ENCODE assay signal across 8 mouse cellular contexts in the genomic region with DNA sequence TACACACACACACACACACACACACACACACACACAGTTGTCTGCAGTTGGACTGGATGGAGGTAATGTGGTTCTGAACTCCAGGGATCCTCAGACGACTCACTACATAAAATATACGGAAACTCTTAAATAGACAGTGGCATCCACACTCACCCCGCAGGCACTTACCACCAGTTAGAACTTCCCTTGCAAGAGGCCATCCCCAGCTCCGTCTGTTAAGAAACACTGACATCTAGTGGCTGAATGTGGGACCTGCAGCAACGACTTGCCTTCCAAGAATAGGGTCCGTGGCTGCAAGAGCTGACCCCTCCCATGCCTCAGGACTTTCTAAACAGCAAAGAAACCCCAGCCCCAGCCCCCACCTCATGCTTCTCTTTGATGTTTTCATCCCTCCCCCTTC. TPM values are rescaled to one million over a fixed set of nuclear protein-coding genes. Genes with fewer than 3 reads are reported as not detected.
DNase-seq lines count a peak whose midpoint lies in the region; ATAC-seq and TF ChIP-seq lines count a peak whose summit lies in the region.

No protein-coding gene starts in this region.

- WGBS in heart, embryonic 12.5 days = under 1% methylated on average over 6 of the region's 6 CpGs
- 0% methylated on average over 6 of the region's 6 CpGs for WGBS in kidney, embryonic 15.5 days
- 1% methylated on average over 6 of the region's 6 CpGs for WGBS in limb, embryonic 14.5 days
- 0% methylated on average over 6 of the region's 6 CpGs for WGBS in stomach, embryonic 14.5 days

- no peak overlapping the region for H3K27ac ChIP-seq in heart, embryonic 12.5 days (ENCODE audit: poor library complexity, severe bottlenecking)
- H3K27ac ChIP-seq in kidney, embryonic 15.5 days = no peak overlapping the region
- H3K27ac ChIP-seq in limb, embryonic 14.5 days (replicated peaks; ENCODE audit: low read depth, low read length) = no peak overlapping the region
- H3K27ac ChIP-seq in stomach, embryonic 14.5 days (ENCODE audit: low read length) = no peak overlapping the region

- 0 out of 2 replicates have a peak overlapping the region, but pooled peaks have one; percentile 18 for H3K9ac ChIP-seq in heart, embryonic 12.5 days
- no peak overlapping the region for H3K9ac ChIP-seq in kidney, embryonic 15.5 days
- no peak overlapping the region for H3K9ac ChIP-seq in limb, embryonic 14.5 days (ENCODE audit: low read depth, low read length, severe bottlenecking)
- H3K9ac ChIP-seq in stomach, embryonic 14.5 days (replicated peaks; ENCODE audit: low read depth, low read length) = no peak overlapping the region

- peak overlapping the region; percentile 47 for H3K4me2 ChIP-seq in heart, embryonic 12.5 days
- H3K4me2 ChIP-seq in kidney, embryonic 15.5 days = peak overlapping the region; percentile 45; the same call in 1 of the 2 replicates
- peak overlapping the region; percentile 24 for H3K4me2 ChIP-seq in limb, embryonic 14.5 days (replicated peaks; ENCODE audit: low read depth, low read length, severe bottlenecking)
- no peak overlapping the region for H3K4me2 ChIP-seq in stomach, embryonic 14.5 days (replicated peaks; ENCODE audit: low read depth, low read length)

- DNase-seq in brain, adult 2 months (ENCODE audit: low read depth, low spot score) = peak; percentile 94
- peak; percentile 87 for DNase-seq in limb, embryonic 14.5 days (ENCODE audit: low spot score)
- DNase-seq in neural tube, embryonic 10.5 days (ENCODE audit: extremely low spot score, low spot score) = peak; percentile 96

- H3K79me2 ChIP-seq in C2C12 (ENCODE audit: control insufficient read depth, insufficient read depth) = no peaks in the 10 kb centered on the region

- TF ChIP-seq CTCF in C2C12 (IDR thresholded peaks at IDR 0.05; ENCODE audit: control insufficient read depth, insufficient read depth, insufficient read length) = peak; percentile 85

- no peaks in the 10 kb centered on the region for H3K36me3 ChIP-seq in C2C12 (ENCODE audit: control insufficient read depth, insufficient read depth)
- no peaks in the 10 kb centered on the region for H3K36me3 ChIP-seq in heart, embryonic 12.5 days
- H3K36me3 ChIP-seq in kidney, embryonic 15.5 days = no peaks in the 10 kb centered on the region
- H3K36me3 ChIP-seq in limb, embryonic 14.5 days (ENCODE audit: control insufficient read depth, insufficient read depth, low read length) = no peaks in the 10 kb centered on the region
- H3K36me3 ChIP-seq in stomach, embryonic 14.5 days (ENCODE audit: control insufficient read depth, insufficient read depth, low read length) = no peaks in the 10 kb centered on the region

- H3K9me3 ChIP-seq in heart, embryonic 12.5 days (replicated peaks) = no peaks in the 10 kb centered on the region
- no peaks in the 10 kb centered on the region for H3K9me3 ChIP-seq in kidney, embryonic 15.5 days (replicated peaks)
- H3K9me3 ChIP-seq in limb, embryonic 14.5 days (ENCODE audit: control insufficient read depth, low read length) = no peaks in the 10 kb centered on the region
- H3K9me3 ChIP-seq in stomach, embryonic 14.5 days (ENCODE audit: control insufficient read depth, low read depth, low read length) = no peaks in the 10 kb centered on the region

- peaks cover 37% of the 10 kb centered on the region for H3K27me3 ChIP-seq in C2C12 (ENCODE audit: control insufficient read depth, insufficient read depth, insufficient read length)
- peaks cover 44% of the 10 kb centered on the region for H3K27me3 ChIP-seq in heart, embryonic 12.5 days (replicated peaks)
- H3K27me3 ChIP-seq in kidney, embryonic 15.5 days = peaks cover 36% of the 10 kb centered on the region
- H3K27me3 ChIP-seq in limb, embryonic 14.5 days (ENCODE audit: control insufficient read depth, insufficient read depth, low read length) = peaks cover 4% of the 10 kb centered on the region; the same call in 1 of the 2 replicates
- H3K27me3 ChIP-seq in stomach, embryonic 14.5 days (ENCODE audit: control insufficient read depth, insufficient read depth, low read length) = 0 out of 2 replicates have a peak, but pooled peaks cover 2% of the 10 kb centered on the region

- H3K79me3 ChIP-seq in C2C12 (ENCODE audit: low read depth) = no peaks in the 10 kb centered on the region

- H3ac ChIP-seq in C2C12 (ENCODE audit: control insufficient read depth, insufficient read length, low read depth) = no peak overlapping the region

- TF ChIP-seq POLR2A in limb, embryonic 14.5 days (IDR thresholded peaks at IDR 0.05; ENCODE audit: borderline replicate concordance, extremely low read depth, insufficient read depth, insufficient read length) = no peak

- no peak overlapping the region for H3K4me3 ChIP-seq in C2C12 (ENCODE audit: insufficient read depth, poor library complexity, severe bottlenecking)
- no peak overlapping the region for H3K4me3 ChIP-seq in heart, embryonic 12.5 days
- H3K4me3 ChIP-seq in kidney, embryonic 15.5 days (replicated peaks) = no peak overlapping the region
- H3K4me3 ChIP-seq in limb, embryonic 14.5 days (replicated peaks; ENCODE audit: low read length) = no peak overlapping the region
- no peak overlapping the region for H3K4me3 ChIP-seq in stomach, embryonic 14.5 days (ENCODE audit: low read depth, low read length)

- ATAC-seq in erythroblast, adult 5-6 weeks (replicated peaks; ENCODE audit: low FRiP score, poor library complexity, severe bottlenecking) = peak; percentile 73
- peak; percentile 53 for ATAC-seq in heart, embryonic 12.5 days (ENCODE audit: insufficient number of reproducible peaks, low FRiP score)
- peak; percentile 72; the same call in 1 of the 2 replicates for ATAC-seq in kidney, embryonic 15.5 days (replicated peaks; ENCODE audit: low FRiP score)
- peak; percentile 67; the same call in 1 of the 2 replicates for ATAC-seq in limb, embryonic 14.5 days (ENCODE audit: low FRiP score, low read depth)
- 0 out of 2 replicates have a peak, but pooled peaks have one; percentile 46 for ATAC-seq in stomach, embryonic 14.5 days (ENCODE audit: insufficient number of reproducible peaks, insufficient read depth, low FRiP score, low read depth)

- H3K4me1 ChIP-seq in heart, embryonic 12.5 days (replicated peaks) = peaks cover 22% of the 10 kb centered on the region
- H3K4me1 ChIP-seq in kidney, embryonic 15.5 days = peaks cover 23% of the 10 kb centered on the region
- H3K4me1 ChIP-seq in limb, embryonic 14.5 days (ENCODE audit: control insufficient read depth, insufficient read depth, low read length) = peaks cover 10% of the 10 kb centered on the region; the same call in 1 of the 2 replicates
- H3K4me1 ChIP-seq in stomach, embryonic 14.5 days (ENCODE audit: control insufficient read depth, insufficient read depth, low read length) = peaks cover 10% of the 10 kb centered on the region

TF ChIP-seq in C2C12, 6 proteins besides CTCF, POLR2A, EP300 and RAD21:
- TF ChIP-seq MYOG (IDR thresholded peaks at IDR 0.05; ENCODE audit: control insufficient read depth, extremely low read depth, insufficient read length) = no peak
- no peak for TF ChIP-seq MAX (IDR thresholded peaks at IDR 0.05)
- no peak for TF ChIP-seq USF1 (IDR thresholded peaks at IDR 0.05; ENCODE audit: low read depth)
- TF ChIP-seq MYOD1 (IDR thresholded peaks at IDR 0.05; ENCODE audit: control insufficient read depth, insufficient read length, low read depth) = no peak
- no peak for TF ChIP-seq CEBPB (IDR thresholded peaks at IDR 0.05; ENCODE audit: low read depth)
- TF ChIP-seq FOSL1 (IDR thresholded peaks at IDR 0.05; ENCODE audit: insufficient read depth, low read length, poor library complexity, severe bottlenecking) = no peak

RNA-seq across cellular contexts. Expression of a gene that starts 32.0 kb away (rescaled TPM):
- polyA plus RNA-seq in C2C12 (2012; fragmentation: generic; extraction: Trizol) = 3,802 TPM
- total RNA-seq in erythroblast, adult 5-6 weeks (2015; ENCODE audit: low replicate concordance) = 178 and 282 TPM in 2 replicates
- total RNA-seq in erythroblast, adult 5-6 weeks (2017; ENCODE audit: low replicate concordance) = 361 and 369 TPM in 2 replicates
- polyA plus RNA-seq in heart, embryonic 12.5 days (2016; fragmentation: Nextera tagmentation; extraction: Ambion mirVana) = 785 and 816 TPM in 2 replicates
- 1,080 and 1,196 TPM in 2 replicates for polyA plus RNA-seq in kidney, embryonic 15.5 days (2015; fragmentation: Nextera tagmentation; extraction: Ambion mirVana)
- 1,565 and 2,419 TPM in 2 replicates for polyA plus RNA-seq in limb, embryonic 14.5 days (2012; rRNA removed)
- polyA plus RNA-seq in limb, embryonic 14.5 days (2014; fragmentation: Nextera tagmentation; extraction: Ambion mirVana) = 1,011 and 1,139 TPM in 2 replicates
- 974 and 1,057 TPM in 2 replicates for polyA plus RNA-seq in stomach, embryonic 14.5 days (2014; fragmentation: Nextera tagmentation; extraction: Ambion mirVana)

RNA-seq across cellular contexts. Expression of a gene that starts 38.9 kb away (rescaled TPM):
- polyA plus RNA-seq in C2C12 (2012; fragmentation: generic; extraction: Trizol) = 20.1 TPM
- total RNA-seq in erythroblast, adult 5-6 weeks (2015; ENCODE audit: low replicate concordance) = 0.58 and 0.63 TPM in 2 replicates
- total RNA-seq in erythroblast, adult 5-6 weeks (2017; ENCODE audit: low replicate concordance) = 0.77 and 1.8 TPM in 2 replicates
- polyA plus RNA-seq in heart, embryonic 12.5 days (2016; fragmentation: Nextera tagmentation; extraction: Ambion mirVana) = 5.5 and 5.9 TPM in 2 replicates
- polyA plus RNA-seq in kidney, embryonic 15.5 days (2015; fragmentation: Nextera tagmentation; extraction: Ambion mirVana) = 15.2 and 15.8 TPM in 2 replicates
- 16.9 and 21.3 TPM in 2 replicates for polyA plus RNA-seq in limb, embryonic 14.5 days (2012; rRNA removed)
- 21.7 and 25.9 TPM in 2 replicates for polyA plus RNA-seq in limb, embryonic 14.5 days (2014; fragmentation: Nextera tagmentation; extraction: Ambion mirVana)
- 12.5 and 13.8 TPM in 2 replicates for polyA plus RNA-seq in stomach, embryonic 14.5 days (2014; fragmentation: Nextera tagmentation; extraction: Ambion mirVana)
